Mouse (Mus musculus): ENCODE results near the gene Gm20661. TPM values are rescaled to one million over a fixed set of nuclear protein-coding genes. Genes with fewer than 3 reads are reported as not detected.

Gm20661 gene
- total RNA-seq, 2 experiments from 2014 or later = 0.36 to 0.50 TPM

GRCm38 (mm10) chr9:107966676-107967075 lies 16.2 kb upstream of the Gm20661 start:
- DNase-seq = no peak
- intact Hi-C loops (cut with DNase I) = loop anchor here (1.0 kb wide), 1 partner anchor 16 kb away; no protein-coding TSS in a partner anchor

GRCm38 (mm10) chr9:107967437-107967836 lies 15.4 kb upstream of the Gm20661 start:
- intact Hi-C loops (cut with DNase I) = no loop called here
- no peak for DNase-seq

DNA sequence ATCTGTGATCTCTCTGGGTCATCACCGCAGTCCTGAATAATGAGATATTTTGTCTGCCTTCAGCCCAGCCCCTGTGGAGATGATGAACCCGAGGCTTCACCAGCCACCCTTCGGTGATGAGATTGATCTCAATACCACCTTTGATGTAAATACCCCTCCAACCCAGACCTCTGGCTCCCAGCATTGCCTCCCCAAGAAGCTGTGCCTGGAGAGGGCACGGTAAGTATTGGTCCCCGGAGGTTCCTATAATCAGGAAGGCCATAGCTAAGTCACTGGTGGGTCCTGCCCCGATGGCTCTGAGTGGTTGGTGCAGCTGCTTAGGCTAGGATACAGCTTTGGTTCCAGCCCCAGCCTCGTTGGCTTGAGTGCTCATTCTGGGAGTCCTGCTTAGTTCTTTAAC lies 14.3 kb upstream of the Gm20661 start:
- no peak for DNase-seq
- intact Hi-C loops (cut with DNase I) = no loop called here

- DNase-seq = no peak
- intact Hi-C loops (cut with DNase I) = no loop called here
Measured at GRCm38 (mm10) chr9:107970311-107970710, 12.5 kb upstream of the Gm20661 start.

DNA sequence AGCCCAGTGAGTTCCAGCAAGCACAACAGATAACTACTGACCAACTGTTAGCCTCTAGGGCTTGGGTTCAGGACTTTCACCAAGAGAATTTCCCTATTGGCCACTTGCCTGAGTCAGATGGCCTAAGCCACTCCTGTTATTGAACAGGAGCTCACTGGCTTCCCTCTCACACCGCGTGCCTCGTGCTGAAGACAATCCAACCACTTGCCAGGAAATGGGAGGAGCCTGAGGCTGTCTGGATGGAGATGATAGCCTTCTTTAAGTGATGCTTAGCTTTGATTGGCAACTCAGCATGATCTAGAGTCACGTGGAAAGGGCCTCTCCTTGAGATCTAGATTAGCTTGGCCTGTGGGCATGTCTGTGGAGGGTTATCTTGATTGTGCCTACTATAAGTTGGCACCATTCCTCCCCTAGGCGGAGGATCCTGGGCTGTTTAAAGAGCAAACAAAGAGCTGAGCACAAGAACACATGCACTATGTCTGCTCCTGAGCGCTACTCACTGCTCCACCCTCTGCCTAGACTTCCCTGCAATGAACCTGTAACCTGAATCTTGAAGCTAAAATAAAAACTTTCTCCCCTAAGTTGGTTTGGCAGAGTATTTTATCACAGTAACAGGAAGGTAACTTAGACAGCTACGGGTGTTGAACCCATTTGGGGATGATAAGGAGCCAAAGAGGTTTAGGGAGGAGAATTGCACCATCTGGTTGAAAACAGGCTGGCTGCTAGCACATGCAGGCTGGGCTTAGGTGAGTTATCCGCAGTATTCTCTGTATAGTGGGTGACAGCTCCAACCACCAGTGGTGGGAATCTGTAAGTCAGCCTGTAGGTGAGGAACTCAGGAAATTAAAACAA lies 10.9 kb upstream of the Gm20661 start:
- peak; percentile 32 to 55 for DNase-seq
- intact Hi-C loops (cut with DNase I) = no loop called here

DNA sequence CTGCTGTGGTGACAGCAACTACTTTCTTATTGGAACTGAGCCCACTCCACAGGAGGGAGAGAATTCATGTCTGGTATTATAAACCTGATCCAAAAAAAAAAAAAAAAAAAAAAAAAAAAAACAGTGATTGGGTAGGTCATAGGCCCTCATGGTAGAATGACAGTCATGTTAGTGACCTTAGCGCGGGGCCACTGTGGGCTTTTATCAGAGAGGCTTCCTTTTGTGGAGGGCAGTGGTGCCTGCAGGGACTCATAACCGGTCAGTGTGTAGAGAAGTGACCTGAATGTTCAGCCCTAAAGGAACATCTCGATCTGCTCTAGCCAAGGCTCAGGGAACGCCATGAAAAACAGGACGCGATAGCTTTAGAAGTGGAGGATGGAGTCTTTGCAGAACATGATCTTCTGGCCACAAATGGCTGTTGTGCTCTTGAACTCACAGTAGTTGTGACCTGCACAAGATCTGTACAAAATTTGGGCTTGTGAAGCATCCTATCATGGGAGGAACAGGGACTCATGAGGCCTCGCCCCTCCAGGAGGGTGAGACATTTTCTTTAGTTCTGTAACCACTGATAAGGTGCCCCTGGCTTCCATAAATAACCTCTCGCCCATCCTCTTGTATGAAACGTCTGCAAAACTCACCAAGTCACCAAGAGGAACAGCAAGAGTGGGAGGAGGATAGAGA lies 8.2 kb upstream of the Gm20661 start:
- intact Hi-C loops (cut with DNase I) = no loop called here

GRCm38 (mm10) chr9:107975399-107976386 lies 7.2 kb upstream of the Gm20661 start, which contains the start of gene Uba7:
Uba7 (plus strand) TSS chr9:107975505.
- DNase-seq = peak; percentile 67 to 69
- intact Hi-C loops (cut with DNase I) = no loop called here

More for the DNA sequence above, 8.2 kb upstream of the Gm20661 start:
- no peak for DNase-seq

DNA sequence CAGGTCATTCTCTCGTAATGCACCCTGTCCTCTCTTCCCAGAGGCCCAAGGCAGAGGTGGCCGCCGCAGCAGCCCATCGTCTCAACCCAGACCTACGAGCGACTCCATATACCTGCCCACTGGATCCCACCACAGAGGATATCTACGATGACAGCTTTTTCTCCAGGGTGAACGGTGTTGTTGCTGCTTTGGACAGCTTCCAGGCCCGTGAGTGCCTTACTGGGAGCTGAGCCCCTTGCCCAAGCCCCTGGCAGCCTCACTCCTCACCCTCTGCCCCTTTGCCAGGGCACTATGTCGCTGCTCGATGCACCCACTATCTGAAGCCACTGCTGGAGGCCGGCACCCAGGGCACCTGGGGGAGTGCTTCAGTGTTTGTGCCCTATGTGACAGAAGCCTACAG lies 4.0 kb upstream of the Gm20661 start:
- no peak for DNase-seq
- intact Hi-C loops (cut with DNase I) = no loop called here

GRCm38 (mm10) chr9:107981684-107982605 lies 913 bp upstream of the Gm20661 start:
- intact Hi-C loops (cut with DNase I) = loop anchor here (1.0 kb wide), 1 partner anchor 16 kb away; no protein-coding TSS in a partner anchor
- peak; percentile 55 to 59 for DNase-seq

DNA sequence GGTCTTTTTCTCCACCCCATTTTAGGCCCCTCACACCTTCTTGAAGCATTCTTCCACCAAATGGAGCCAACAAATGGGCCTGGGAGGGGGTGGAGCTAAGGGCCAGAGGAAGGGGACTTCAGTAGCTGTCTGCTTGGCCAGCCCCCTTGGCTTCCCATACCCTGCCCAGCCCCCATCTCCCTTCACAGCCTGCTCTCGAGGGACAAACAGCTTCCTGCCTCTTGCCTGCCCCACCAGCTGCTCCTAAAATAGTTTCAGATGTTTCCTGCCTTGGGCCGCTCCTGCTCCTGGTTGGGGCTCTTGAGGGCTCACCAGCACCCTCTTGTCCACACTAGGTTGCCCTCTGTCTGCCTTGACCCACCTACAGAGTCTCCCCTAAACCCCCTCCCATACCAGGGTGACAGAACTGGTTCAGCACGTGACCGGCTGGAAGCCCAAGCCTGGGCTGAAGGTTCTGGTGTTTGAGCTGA lies 598 bp downstream of the Gm20661 start:
- peak; percentile 92 to 94 for DNase-seq
- intact Hi-C loops (cut with DNase I) = no loop called here

DNA sequence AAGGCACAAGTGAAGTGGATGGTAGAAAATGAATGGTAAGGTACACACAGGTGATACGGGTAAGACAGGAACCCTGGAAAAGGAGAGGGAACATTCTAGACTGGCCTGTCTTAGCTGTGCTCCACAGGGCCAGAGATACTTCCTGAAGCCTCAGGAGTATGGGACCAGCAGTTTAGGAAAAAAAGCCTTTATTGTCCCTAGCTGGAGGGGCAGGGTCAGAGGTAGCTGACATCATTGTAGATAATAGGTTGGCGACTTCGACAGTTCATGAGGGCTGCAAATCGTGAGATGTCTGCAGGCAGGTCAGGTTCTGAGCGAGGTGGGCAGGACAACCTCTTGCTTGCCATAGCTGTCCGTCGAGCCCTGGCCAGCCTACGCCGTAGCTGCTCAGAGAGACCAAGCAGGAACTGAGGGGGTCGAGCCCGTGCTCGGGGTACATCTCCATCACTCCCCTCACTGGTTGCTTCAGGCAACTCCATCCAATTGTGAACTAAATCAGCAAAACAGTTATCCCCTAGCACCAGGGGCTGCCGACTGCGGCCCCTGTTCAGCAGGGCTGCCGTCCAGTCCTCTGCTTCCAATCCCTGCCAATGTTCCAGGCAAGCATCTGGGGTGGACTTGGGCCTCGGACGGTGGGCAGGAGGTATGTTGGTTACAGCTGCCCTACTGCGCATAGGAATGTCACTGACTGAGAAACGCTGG lies 1.3 kb downstream of the Gm20661 start:
- DNase-seq = peak; percentile 36 to 49
- intact Hi-C loops (cut with DNase I) = no loop called here

GRCm38 (mm10) chr9:107984754-107985055 lies 1.8 kb downstream of the Gm20661 start:
- DNase-seq = no peak

GRCm38 (mm10) chr9:107985131-107986119 lies 2.6 kb downstream of the Gm20661 start, which contains the start of gene Inka1:
Inka1 (minus strand) TSS chr9:107985879.
- peak; percentile 93 to 94 for DNase-seq
- intact Hi-C loops (cut with DNase I) = loop anchor here (1.0 to 5.0 kb wide), 2 partner anchors 22 to 67 kb away; partner anchors contain the start of gene Amigo3

More at GRCm38 (mm10) chr9:107984754-107985055, 1.8 kb downstream of the Gm20661 start:
- intact Hi-C loops (cut with DNase I) = loop anchor here (5.0 kb wide), 1 partner anchor 68 kb away; the partner anchor contains the start of gene Amigo3

DNA sequence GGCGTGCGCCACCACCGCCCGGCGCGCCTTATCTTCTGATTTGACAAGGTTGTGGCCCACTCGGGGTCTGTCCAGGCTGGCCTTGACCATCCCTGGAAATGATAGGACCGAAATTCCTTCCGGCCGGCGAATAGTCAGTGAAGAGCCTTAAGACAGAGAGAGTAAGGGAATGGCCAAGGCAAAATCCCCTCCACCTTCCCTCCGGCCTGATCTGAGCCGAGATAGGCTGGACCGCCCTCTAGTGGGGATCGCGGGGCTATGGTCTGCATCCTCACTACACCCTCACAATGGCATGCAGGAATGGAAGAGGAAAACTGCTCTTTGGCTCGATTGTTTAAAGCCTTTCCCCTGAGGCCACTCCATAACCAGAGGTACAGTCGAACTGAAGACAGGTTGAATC lies 3.5 kb downstream of the Gm20661 start:
- intact Hi-C loops (cut with DNase I) = loop anchor here (1.0 to 5.0 kb wide), 2 partner anchors 23 to 66 kb away; partner anchors contain the start of gene Amigo3
- DNase-seq = peak; percentile 88 to 89

GRCm38 (mm10) chr9:107987950-107988349 lies 5.1 kb downstream of the Gm20661 start:
- no peak for DNase-seq
- intact Hi-C loops (cut with DNase I) = loop anchor here (5.0 kb wide), 1 partner anchor 64 kb away; the partner anchor contains the start of gene Amigo3

DNA sequence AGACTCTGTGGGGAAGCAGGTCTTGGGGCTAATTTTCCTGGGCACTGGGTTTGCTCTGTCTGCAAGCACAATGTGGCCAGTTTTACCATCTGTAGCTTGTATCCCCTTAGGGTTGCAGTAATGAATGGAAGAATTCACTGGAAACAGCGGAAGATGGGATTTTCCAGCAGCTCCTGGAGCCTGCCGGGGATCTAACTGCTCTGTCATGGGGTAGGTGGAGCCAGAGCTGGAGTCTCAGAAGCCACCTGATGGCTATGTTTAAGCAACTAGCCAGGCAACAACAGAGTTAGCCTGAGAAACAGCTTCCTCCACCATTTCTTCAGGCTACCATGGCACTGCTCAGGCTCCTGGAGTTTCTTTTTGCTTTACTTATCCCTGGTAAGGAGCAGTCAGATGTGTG lies 9.3 kb downstream of the Gm20661 start, which contains the start of gene Cdhr4:
Gene Cdhr4 (plus strand): TSS at position 301 of the 400 bp plus-strand sequence.
- intact Hi-C loops (cut with DNase I) = no loop called here
- DNase-seq = no peak

- intact Hi-C loops (cut with DNase I) = no loop called here
- DNase-seq = no peak
Measured at GRCm38 (mm10) chr9:107993013-107993412, 10.2 kb downstream of the Gm20661 start.
